Mouse (Mus musculus): Measurements from ENCODE around the gene Tmem212. TPM values are rescaled to one million over a fixed set of nuclear protein-coding genes. Genes with fewer than 3 reads are reported as not detected.

Tmem212 gene
- polyA plus RNA-seq, 1 experiment from 2014 or later = not detected

DNA sequence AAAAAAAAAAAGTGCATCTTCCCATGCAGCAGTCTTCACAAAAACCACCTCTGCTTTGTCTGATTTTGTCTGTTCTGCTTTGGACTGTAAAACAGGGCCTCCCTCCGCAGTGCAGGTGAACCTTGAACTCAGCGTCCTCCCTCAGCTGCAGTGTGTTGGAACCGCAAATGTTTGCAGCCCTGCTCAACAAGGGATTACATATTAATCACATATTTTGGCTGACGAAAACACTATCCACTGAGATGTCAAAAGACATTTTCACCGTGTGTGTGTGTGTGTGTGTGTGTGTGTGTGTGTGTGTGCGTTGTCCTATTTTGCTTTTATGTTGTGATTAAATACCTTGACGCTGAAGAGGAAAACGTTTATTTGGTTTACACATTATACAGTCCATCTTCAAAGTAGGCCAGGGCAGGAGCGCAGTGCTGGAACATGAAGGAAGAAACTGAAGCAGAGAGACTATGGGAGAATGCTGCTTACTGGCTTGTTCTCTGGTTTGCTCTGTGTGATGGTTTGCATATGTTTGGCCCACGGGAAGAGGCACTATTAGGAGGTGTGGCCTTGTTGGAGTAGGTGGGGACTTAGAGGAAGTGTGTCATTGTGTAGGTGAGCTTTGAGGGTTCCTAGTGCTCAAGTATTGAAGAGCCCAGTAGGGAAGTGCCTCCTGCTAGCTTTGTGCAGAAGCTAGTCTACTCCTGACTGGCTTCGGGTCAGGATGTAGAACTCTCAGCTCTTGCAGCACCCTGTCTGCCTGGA, 25.3 kb upstream of the Tmem212 start:
- Histone ChIP-seq H3K9ac (no peak overlapping the region), H3K4me1 (replicated peaks) (no peaks in the 10 kb centered on the region), H3K27ac (no peak overlapping the region), H3K4me3 (replicated peaks) (no peak overlapping the region), H3K4me2 (replicated peaks) (no peak overlapping the region), H3K9me3 (peaks cover 8% of the 10 kb centered on the region), H3K36me3 (no peaks in the 10 kb centered on the region), H3K27me3 (replicated peaks) (no peaks in the 10 kb centered on the region)
- no peak for ATAC-seq
- 86% methylated on average over 11 of the region's 11 CpGs for WGBS

DNA sequence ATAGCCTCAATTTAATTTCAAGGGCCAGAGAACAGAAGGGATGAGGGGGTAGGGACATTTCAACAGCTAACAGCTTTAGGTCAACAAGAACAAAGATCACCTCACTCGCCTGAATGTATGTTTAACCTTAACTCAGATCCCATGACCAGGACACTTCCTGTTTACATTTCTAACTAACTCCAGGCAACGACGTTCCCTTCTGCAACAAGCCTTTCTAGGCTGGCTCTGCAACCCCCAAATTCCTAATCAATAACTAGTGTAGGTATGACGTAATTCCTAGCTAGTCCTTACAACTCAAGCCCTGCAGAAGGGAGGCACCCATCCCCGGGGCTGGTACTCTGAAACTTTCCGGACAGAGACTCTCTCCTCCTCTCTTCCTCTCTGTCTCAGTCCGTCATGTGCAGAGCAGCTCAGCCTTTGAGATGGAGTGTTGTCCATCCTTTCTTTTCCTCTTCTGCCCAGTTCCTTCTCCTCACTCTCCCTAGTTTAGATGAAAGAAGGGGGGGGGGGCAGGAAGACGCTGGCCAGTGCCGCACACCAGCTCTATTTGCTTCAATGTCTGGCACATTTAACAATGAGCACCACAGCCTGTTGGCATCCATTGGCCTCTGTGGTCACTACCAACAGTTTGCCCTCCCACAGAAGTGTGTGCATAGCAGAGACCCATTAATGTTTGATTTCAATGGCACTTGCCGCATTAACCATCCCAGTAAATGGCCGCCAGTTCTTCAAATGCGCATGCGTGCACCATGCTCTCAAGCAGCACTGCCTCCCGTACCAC, 22.7 kb upstream of the Tmem212 start:
- H3K4me1 ChIP-seq (replicated peaks) = no peaks in the 10 kb centered on the region
- no peak overlapping the region for H3K9ac ChIP-seq
- no peak overlapping the region for H3K4me3 ChIP-seq (replicated peaks)
- no peaks in the 10 kb centered on the region for H3K36me3 ChIP-seq
- WGBS = 77% methylated on average over 14 of the region's 14 CpGs
- no peak overlapping the region for H3K4me2 ChIP-seq (replicated peaks)
- ATAC-seq = no peak; the same call in 1 of the 2 replicates
- no peak overlapping the region for H3K27ac ChIP-seq
- peaks cover 8% of the 10 kb centered on the region for H3K9me3 ChIP-seq
- H3K27me3 ChIP-seq (replicated peaks) = no peaks in the 10 kb centered on the region

- ATAC-seq = no peak
- Histone ChIP-seq H3K27ac (no peak overlapping the region), H3K9ac (no peak overlapping the region), H3K36me3 (no peaks in the 10 kb centered on the region), H3K27me3 (replicated peaks) (no peaks in the 10 kb centered on the region), H3K4me3 (replicated peaks) (no peak overlapping the region), H3K4me2 (replicated peaks) (no peak overlapping the region), H3K4me1 (replicated peaks) (peaks cover 4% of the 10 kb centered on the region; the same call in 1 of the 2 replicates), H3K9me3 (no peaks in the 10 kb centered on the region)
- 90% methylated on average over 3 of the region's 3 CpGs for WGBS
Measured at GRCm38 (mm10) chr3:27909016-27909415, 12.8 kb upstream of the Tmem212 start.

GRCm38 (mm10) chr3:27908316-27908715, 12.1 kb upstream of the Tmem212 start:
- Histone ChIP-seq H3K4me3 (replicated peaks) (no peak overlapping the region), H3K4me1 (replicated peaks) (peaks cover 4% of the 10 kb centered on the region; the same call in 1 of the 2 replicates), H3K27ac (no peak overlapping the region), H3K36me3 (no peaks in the 10 kb centered on the region), H3K9me3 (no peaks in the 10 kb centered on the region), H3K9ac (no peak overlapping the region), H3K4me2 (replicated peaks) (no peak overlapping the region), H3K27me3 (replicated peaks) (no peaks in the 10 kb centered on the region)
- ATAC-seq = no peak
- 71% methylated on average over 2 of the region's 2 CpGs for WGBS

GRCm38 (mm10) chr3:27907301-27907700, 11.1 kb upstream of the Tmem212 start:
- Histone ChIP-seq H3K4me2 (replicated peaks) (no peak overlapping the region), H3K9ac (no peak overlapping the region), H3K27ac (no peak overlapping the region), H3K4me3 (replicated peaks) (no peak overlapping the region), H3K27me3 (replicated peaks) (no peaks in the 10 kb centered on the region), H3K4me1 (replicated peaks) (peaks cover 4% of the 10 kb centered on the region; the same call in 1 of the 2 replicates), H3K9me3 (no peaks in the 10 kb centered on the region), H3K36me3 (no peaks in the 10 kb centered on the region)
- 66% methylated on average over 2 of the region's 2 CpGs for WGBS
- ATAC-seq = no peak

- H3K9ac ChIP-seq = no peak overlapping the region
- no peaks in the 10 kb centered on the region for H3K9me3 ChIP-seq
- peaks cover 4% of the 10 kb centered on the region; the same call in 1 of the 2 replicates for H3K4me1 ChIP-seq (replicated peaks)
- no peak overlapping the region for H3K4me2 ChIP-seq (replicated peaks)
- H3K36me3 ChIP-seq = no peaks in the 10 kb centered on the region
- ATAC-seq = no peak; the same call in 1 of the 2 replicates
- no peaks in the 10 kb centered on the region for H3K27me3 ChIP-seq (replicated peaks)
- no peak overlapping the region for H3K27ac ChIP-seq
- H3K4me3 ChIP-seq (replicated peaks) = no peak overlapping the region
- WGBS = 76% methylated on average over 7 of the region's 7 CpGs
Measured at GRCm38 (mm10) chr3:27906647-27907209, 10.6 kb upstream of the Tmem212 start.

GRCm38 (mm10) chr3:27904659-27905330, 8.6 kb upstream of the Tmem212 start:
- no peak overlapping the region for H3K9ac ChIP-seq
- WGBS = 30% methylated on average over 13 of the region's 13 CpGs
- H3K27me3 ChIP-seq (replicated peaks) = no peaks in the 10 kb centered on the region
- peak overlapping the region; percentile 36; the same call in 1 of the 2 replicates for H3K27ac ChIP-seq
- no peaks in the 10 kb centered on the region for H3K36me3 ChIP-seq
- H3K9me3 ChIP-seq = no peaks in the 10 kb centered on the region
- no peak overlapping the region for H3K4me2 ChIP-seq (replicated peaks)
- no peak overlapping the region for H3K4me3 ChIP-seq (replicated peaks)
- H3K4me1 ChIP-seq (replicated peaks) = peaks cover 4% of the 10 kb centered on the region; the same call in 1 of the 2 replicates
- peak; percentile 82 for ATAC-seq

DNA sequence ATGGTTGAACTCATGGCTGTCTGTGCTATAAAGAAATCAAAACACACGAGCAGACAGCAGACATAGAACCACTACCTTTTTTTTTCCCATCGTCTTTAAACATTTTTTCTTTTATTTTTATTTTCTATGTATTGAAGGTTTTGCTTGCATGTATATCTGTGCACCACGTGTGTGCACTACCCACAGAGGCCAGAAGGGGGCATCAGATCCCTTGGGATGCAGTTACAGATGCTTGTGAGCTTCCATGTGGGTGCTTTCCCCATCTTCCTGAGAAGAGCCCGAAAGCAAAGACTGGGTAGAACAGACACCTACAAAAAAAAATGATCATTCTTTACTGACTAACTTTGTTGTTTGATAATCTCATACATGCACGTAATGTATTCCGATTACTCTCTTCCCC, 5.7 kb upstream of the Tmem212 start:
- Histone ChIP-seq H3K27ac (no peak overlapping the region), H3K9me3 (no peaks in the 10 kb centered on the region), H3K36me3 (no peaks in the 10 kb centered on the region), H3K9ac (no peak overlapping the region), H3K4me1 (replicated peaks) (peaks cover 14% of the 10 kb centered on the region), H3K4me2 (replicated peaks) (no peak overlapping the region), H3K27me3 (replicated peaks) (no peaks in the 10 kb centered on the region), H3K4me3 (replicated peaks) (no peak overlapping the region)
- ATAC-seq = no peak
- 91% methylated on average over 6 of the region's 6 CpGs for WGBS

DNA sequence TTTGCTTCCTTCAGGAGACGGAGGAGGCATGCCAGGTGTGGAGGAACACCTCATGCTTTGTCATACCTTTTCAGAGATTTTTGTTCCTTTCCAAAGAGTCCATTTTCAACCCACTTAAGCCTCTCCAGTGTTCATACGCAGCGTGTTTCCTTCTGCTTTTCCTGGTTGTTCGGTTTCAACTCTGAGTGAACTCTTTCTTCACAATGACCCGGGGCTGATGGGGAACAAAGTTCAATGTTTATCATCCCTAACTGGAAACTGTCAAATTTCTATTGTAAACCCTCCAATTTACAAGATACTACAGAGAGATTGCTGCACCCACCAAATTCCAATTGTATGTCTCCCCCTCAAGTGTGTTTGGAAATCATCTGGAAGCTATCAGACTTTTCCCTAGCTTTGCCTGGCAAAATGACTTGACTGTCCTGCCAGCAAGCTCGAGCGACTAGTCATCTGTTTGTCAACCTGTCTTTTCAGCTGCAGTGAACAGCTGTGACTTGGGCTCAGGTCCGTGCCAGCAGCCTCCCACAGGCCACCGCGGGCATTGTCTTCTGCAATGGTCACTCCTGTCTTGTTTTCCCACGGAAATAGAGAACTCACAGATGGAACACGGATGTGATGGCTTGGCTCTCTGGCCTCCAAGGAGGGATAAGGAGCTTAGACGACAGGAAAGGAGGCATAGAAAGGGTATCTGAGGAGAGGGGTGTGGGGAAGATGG, 3.0 kb upstream of the Tmem212 start:
- Histone ChIP-seq H3K27ac (peak overlapping the region; percentile 24; the same call in 1 of the 2 replicates), H3K36me3 (no peaks in the 10 kb centered on the region), H3K4me2 (replicated peaks) (no peak overlapping the region), H3K27me3 (replicated peaks) (no peaks in the 10 kb centered on the region), H3K9ac (no peak overlapping the region), H3K4me3 (replicated peaks) (no peak overlapping the region), H3K4me1 (replicated peaks) (peaks cover 10% of the 10 kb centered on the region), H3K9me3 (no peaks in the 10 kb centered on the region)
- 38% methylated on average over 13 of the region's 13 CpGs for WGBS
- ATAC-seq = peak; percentile 61

GRCm38 (mm10) chr3:27898178-27898577, 2.0 kb upstream of the Tmem212 start:
- H3K9ac ChIP-seq = no peak overlapping the region
- no peak overlapping the region for H3K4me3 ChIP-seq (replicated peaks)
- H3K27me3 ChIP-seq (replicated peaks) = no peaks in the 10 kb centered on the region
- WGBS = 72% methylated on average over 10 of the region's 10 CpGs
- H3K9me3 ChIP-seq = no peaks in the 10 kb centered on the region
- H3K4me2 ChIP-seq (replicated peaks) = no peak overlapping the region
- ATAC-seq = peak; percentile 29; the same call in 1 of the 2 replicates
- peaks cover 10% of the 10 kb centered on the region for H3K4me1 ChIP-seq (replicated peaks)
- H3K36me3 ChIP-seq = no peaks in the 10 kb centered on the region
- H3K27ac ChIP-seq = no peak overlapping the region

DNA sequence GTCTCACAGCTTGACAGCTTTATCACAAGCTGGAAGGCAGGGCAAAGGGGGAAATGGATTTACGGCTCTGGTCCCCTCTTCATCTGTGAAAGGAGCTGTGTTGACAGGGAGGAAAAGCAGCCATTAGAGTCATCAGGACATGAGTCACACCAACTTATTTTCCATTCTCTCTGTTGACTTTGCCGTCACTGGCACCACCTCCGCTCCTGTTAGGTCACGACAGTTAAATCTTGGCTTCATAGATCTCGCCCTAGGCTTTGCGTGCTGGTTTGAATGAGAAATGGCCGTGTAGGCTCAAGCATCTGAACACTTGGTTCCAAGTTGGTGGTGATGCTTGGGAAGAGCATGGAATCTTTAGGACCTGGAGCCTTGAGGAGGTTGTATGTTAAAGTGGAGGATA, 9.6 kb downstream of the Tmem212 start:
- H3K4me2 ChIP-seq (replicated peaks) = no peak overlapping the region
- H3K9me3 ChIP-seq = no peaks in the 10 kb centered on the region
- no peak overlapping the region for H3K4me3 ChIP-seq (replicated peaks)
- H3K9ac ChIP-seq = no peak overlapping the region
- 0 out of 2 replicates have a peak, but pooled peaks cover 5% of the 10 kb centered on the region for H3K4me1 ChIP-seq (replicated peaks)
- no peak overlapping the region for H3K27ac ChIP-seq
- no peaks in the 10 kb centered on the region for H3K36me3 ChIP-seq
- no peaks in the 10 kb centered on the region for H3K27me3 ChIP-seq (replicated peaks)
- 41% methylated on average over 7 of the region's 7 CpGs for WGBS
- peak; percentile 58; the same call in 1 of the 2 replicates for ATAC-seq

Measured in intestine, embryonic 15.5 days (tissue).